Mouse (Mus musculus) forebrain, embryonic 11.5 days (tissue): ENCODE measurements around the gene Lpcat1. TPM values are rescaled to one million over a fixed set of nuclear protein-coding genes. Genes with fewer than 3 reads are reported as not detected.
A peak's percentile ranks its signal among the peaks of the same experiment; 100 is the strongest.

ENCODE experiments used
- ATAC-seq: fragments of 200-750 bp; cut with Nextera tagmentation; replicated peaks from 2 replicates; pipeline ENCODE4 v1.8.0; 2017; ENCODE audit warnings: moderate TSS enrichment; ENCODE audit not compliant: low FRiP score
- DNase-seq: peaks from one replicate; pipeline ENCODE4 v3.0.0-alpha.2; 2017; ENCODE audit warnings: low spot score
- H3K27ac ChIP-seq: fragments of 300-500 bp; sonication (generic); 2 replicates; pipeline ENCODE4 v1.5.1; 2014; ENCODE audit warnings: low read depth, low read length
- H3K27me3 ChIP-seq: fragments of 300-500 bp; sonication (generic); 2 replicates; pipeline ENCODE4 v1.6.1; 2014; ENCODE audit warnings: mild to moderate bottlenecking, low read length, mixed read lengths; ENCODE audit not compliant: control insufficient read depth, insufficient read depth
- H3K36me3 ChIP-seq: fragments of 300-500 bp; sonication (generic); 2 replicates; pipeline ENCODE4 v1.6.1; 2014; ENCODE audit warnings: mild to moderate bottlenecking, low read length, moderate library complexity, mixed read lengths; ENCODE audit not compliant: control insufficient read depth, insufficient read depth
- H3K4me1 ChIP-seq: fragments of 300-500 bp; sonication (generic); replicated peaks from 2 replicates; pipeline ENCODE4 v1.6.1; 2014; ENCODE audit warnings: low read length, mixed read lengths; ENCODE audit not compliant: control insufficient read depth, insufficient read depth
- H3K4me2 ChIP-seq: fragments of 300-500 bp; sonication (generic); 2 replicates; pipeline ENCODE4 v1.6.1; 2014; ENCODE audit warnings: low read depth, mild to moderate bottlenecking, low read length, moderate library complexity, mixed read lengths; ENCODE audit not compliant: severe bottlenecking
- H3K4me3 ChIP-seq: fragments of 300-500 bp; sonication (generic); 2 replicates; pipeline ENCODE4 v1.5.1; 2014; ENCODE audit warnings: low read depth, low read length
- H3K9ac ChIP-seq: fragments of 300-500 bp; sonication (generic); 2 replicates; pipeline ENCODE4 v1.6.1; 2014; ENCODE audit warnings: low read length
- H3K9me3 ChIP-seq: fragments of 300-500 bp; sonication (generic); 2 replicates; pipeline ENCODE4 v1.6.1; 2016; ENCODE audit warnings: low read length, mixed read lengths; ENCODE audit not compliant: control insufficient read depth
- WGBS: fragments of 180-500 bp; shearing (Covaris S2); extraction: QIAGEN DNeasy Blood & Tissue Kit; methylation state at CpG from one replicate; pipeline ENCODE4 v1.1.7; 2014; 5-methylcytosine and 5-hydroxymethylcytosine counted together
- polyA plus RNA-seq: library from polyadenylated mRNA; unstranded; fragments of >200 nt; fragmentation: Nextera tagmentation; extraction: Ambion mirVana; gene quantifications from 2 replicates; pipeline ENCODE4 v1.2.1, GENCODE M21; 2014

Lpcat1 gene
- 64.3 and 68.0 TPM in 2 replicates for polyA plus RNA-seq

DNA sequence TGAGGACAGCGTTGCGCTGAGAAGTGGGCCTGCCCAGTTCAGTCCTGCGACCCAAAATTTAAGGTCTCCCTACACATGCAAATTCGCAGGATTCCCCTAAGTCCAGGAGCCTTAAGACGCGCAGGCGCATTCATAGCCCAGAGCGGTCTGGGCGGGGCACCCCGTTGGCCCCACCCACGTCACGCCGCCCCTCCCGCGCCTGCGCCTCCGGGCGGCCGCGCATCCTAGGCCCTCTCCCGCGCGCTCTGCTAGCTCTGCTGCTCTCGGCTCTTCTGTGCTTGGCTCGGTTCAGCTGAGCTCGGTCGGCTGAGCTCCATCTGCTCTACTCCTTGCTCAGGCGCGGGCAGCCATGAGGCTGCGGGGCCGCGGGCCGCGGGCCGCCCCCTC lies at the start of gene Lpcat1:
Gene Lpcat1 (plus strand): TSS at position 164 of the 387 bp plus-strand sequence.
- Histone ChIP-seq H3K4me1 (peaks cover 3% of the 10 kb centered on the region), H3K4me2 (peak within 1 kb of the TSS; percentile 87), H3K36me3 (no peaks in the 10 kb centered on the region), H3K9ac (peak within 1 kb of the TSS; percentile 97), H3K27me3 (no peaks in the 10 kb centered on the region), H3K9me3 (no peaks in the 10 kb centered on the region), H3K27ac (peak within 1 kb of the TSS; percentile 95), H3K4me3 (peak within 1 kb of the TSS; percentile 89)
- WGBS, result under 1% methylated on average over 32 of the region's 35 CpGs
- peak; percentile 94 for DNase-seq
- ATAC-seq, result peak; percentile 96

DNA sequence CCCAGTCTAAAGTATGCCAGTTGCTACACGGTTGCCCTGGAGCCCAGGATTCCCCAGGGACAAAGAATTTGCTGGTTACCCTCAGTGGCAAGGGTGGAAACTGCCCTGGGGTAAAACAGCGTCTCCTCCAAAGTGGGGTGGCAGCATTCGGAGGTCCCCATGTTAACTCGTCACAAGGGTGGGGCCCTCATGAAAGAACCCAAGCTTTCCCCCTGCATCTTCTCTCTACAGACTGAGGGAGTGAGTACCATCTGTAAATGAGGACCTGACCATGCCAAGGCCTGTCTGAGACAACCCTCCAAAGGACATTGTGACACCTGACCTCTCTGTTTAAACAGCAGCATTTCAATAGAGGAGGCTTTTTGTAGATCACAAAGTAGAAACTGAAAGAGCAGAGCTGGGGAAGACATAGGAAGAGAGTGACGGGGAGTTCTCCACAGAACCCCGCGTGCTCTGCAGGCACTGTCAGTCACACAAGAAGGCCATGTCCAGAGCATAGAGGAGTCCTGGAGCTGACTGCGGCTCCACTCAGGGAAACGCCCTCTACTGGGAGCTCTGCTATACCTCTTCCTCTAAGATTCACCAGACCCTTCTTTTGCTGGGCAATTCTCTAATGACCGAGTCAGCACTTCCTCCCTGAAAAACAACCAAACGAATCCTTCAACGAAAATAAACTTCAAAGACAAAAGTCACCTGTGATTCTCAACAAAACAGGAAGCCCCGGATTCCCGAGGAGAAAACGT lies 49.3 kb upstream of the Lpcat1 start:
- Histone ChIP-seq H3K27me3 (no peaks in the 10 kb centered on the region), H3K4me2 (no peak overlapping the region), H3K36me3 (no peaks in the 10 kb centered on the region), H3K27ac (no peak overlapping the region), H3K9ac (no peak overlapping the region), H3K4me1 (no peaks in the 10 kb centered on the region), H3K4me3 (no peak overlapping the region), H3K9me3 (no peaks in the 10 kb centered on the region)
- WGBS, result 39% methylated on average over 15 of the region's 15 CpGs
- no peak; the same call in 1 of the 2 replicates for ATAC-seq
- no peak for DNase-seq

- Histone ChIP-seq H3K9me3 (no peaks in the 10 kb centered on the region), H3K27me3 (no peaks in the 10 kb centered on the region), H3K4me2 (no peak overlapping the region), H3K9ac (no peak overlapping the region), H3K36me3 (no peaks in the 10 kb centered on the region), H3K4me3 (no peak overlapping the region), H3K4me1 (no peaks in the 10 kb centered on the region), H3K27ac (no peak overlapping the region)
- 44% methylated on average over 12 of the region's 12 CpGs for WGBS
- no peak for DNase-seq
- ATAC-seq, result 0 out of 2 replicates have a peak, but pooled peaks have one; percentile 53
Observed at GRCm38 (mm10) chr13:73418297-73418696, 48.7 kb upstream of the Lpcat1 start.

DNA sequence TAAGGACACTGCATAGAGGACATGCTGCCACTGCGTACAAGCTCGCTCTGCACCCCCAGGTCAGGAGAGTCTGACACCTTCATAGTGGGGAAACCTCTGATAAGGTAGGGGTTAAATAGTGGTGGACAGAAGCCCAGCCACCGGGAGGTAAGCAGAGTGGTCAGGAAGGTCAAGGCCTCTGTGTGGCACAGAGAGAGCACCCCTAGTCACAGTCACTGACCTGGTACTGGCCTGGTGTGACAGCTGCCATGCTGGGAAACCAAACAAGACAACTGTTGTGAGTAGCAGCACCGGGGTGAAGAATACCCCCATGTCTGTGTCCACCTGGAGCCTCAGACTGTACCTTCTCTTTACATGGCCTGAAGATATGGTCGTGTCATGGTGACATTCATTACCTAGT lies 47.8 kb upstream of the Lpcat1 start:
- Histone ChIP-seq H3K4me3 (no peak overlapping the region), H3K36me3 (no peaks in the 10 kb centered on the region), H3K27ac (no peak overlapping the region), H3K4me1 (no peaks in the 10 kb centered on the region), H3K27me3 (no peaks in the 10 kb centered on the region), H3K9ac (no peak overlapping the region), H3K9me3 (no peaks in the 10 kb centered on the region), H3K4me2 (no peak overlapping the region)
- 77% methylated on average over 5 of the region's 5 CpGs for WGBS
- no peak for ATAC-seq
- no peak for DNase-seq

DNA sequence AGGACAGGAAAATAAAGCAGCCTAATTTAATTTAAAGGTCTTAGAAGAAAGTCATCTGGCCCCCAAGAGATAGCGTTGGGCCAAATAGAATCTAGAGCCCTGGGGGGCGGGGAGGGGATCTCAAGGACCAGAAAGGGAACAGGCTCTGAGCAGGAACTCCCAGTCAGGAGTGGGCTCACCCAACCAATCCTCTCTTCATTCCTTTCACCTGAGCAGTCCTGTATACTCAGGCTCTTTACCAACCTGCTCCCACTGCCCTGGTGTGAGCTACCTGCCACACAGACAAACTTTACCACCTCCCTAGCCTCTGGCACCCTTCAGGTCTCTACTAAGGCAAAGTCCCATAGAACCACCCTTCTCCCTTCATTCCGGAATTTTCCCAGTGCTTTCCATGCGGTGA lies 44.0 kb upstream of the Lpcat1 start:
- Histone ChIP-seq H3K9me3 (no peaks in the 10 kb centered on the region), H3K9ac (no peak overlapping the region), H3K36me3 (no peaks in the 10 kb centered on the region), H3K27ac (no peak overlapping the region), H3K27me3 (no peaks in the 10 kb centered on the region), H3K4me3 (no peak overlapping the region), H3K4me1 (no peaks in the 10 kb centered on the region), H3K4me2 (no peak overlapping the region)
- DNase-seq, result no peak
- WGBS, result 75% methylated on average over 4 of the region's 4 CpGs
- ATAC-seq, result no peak

DNA sequence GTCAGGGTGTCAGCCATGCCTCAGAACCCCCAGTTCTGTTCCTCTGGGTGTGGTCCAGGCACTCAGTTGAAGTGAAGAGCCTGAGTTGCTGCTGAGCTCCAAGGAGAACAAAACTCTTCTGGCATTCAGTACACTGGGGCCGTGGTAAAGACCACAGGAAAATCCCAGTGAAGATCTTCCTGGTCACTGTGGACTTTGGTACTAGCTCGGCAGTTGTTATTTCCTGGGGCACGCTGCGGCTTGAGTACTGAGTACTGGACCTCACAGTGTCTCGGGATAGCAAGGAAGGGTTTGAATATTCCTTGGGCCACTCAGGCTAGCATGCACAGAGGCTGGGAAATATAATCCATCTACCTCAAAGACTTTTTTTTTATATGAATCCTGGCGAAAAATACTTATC lies 42.0 kb upstream of the Lpcat1 start:
- DNase-seq (no peak), ATAC-seq (no peak)
- Histone ChIP-seq H3K9me3 (no peaks in the 10 kb centered on the region), H3K27ac (no peak overlapping the region), H3K4me3 (no peak overlapping the region), H3K4me1 (no peaks in the 10 kb centered on the region), H3K9ac (no peak overlapping the region), H3K36me3 (no peaks in the 10 kb centered on the region), H3K27me3 (no peaks in the 10 kb centered on the region), H3K4me2 (no peak overlapping the region)
- 77% methylated on average over 6 of the region's 6 CpGs for WGBS

GRCm38 (mm10) chr13:73425839-73426490 lies 41.0 kb upstream of the Lpcat1 start:
- no peak overlapping the region for H3K9ac ChIP-seq
- H3K4me1 ChIP-seq, result no peaks in the 10 kb centered on the region
- peak; percentile 77 for DNase-seq
- H3K27me3 ChIP-seq, result no peaks in the 10 kb centered on the region
- H3K4me3 ChIP-seq, result no peak overlapping the region
- no peak overlapping the region for H3K27ac ChIP-seq
- H3K36me3 ChIP-seq, result no peaks in the 10 kb centered on the region
- H3K9me3 ChIP-seq, result no peaks in the 10 kb centered on the region
- 0 out of 2 replicates have a peak, but pooled peaks have one; percentile 39 for ATAC-seq
- H3K4me2 ChIP-seq, result peak overlapping the region; percentile 8; the same call in 1 of the 2 replicates
- 11% methylated on average over 11 of the region's 11 CpGs for WGBS

- Histone ChIP-seq H3K36me3 (no peaks in the 10 kb centered on the region), H3K4me3 (no peak overlapping the region), H3K27me3 (no peaks in the 10 kb centered on the region), H3K27ac (no peak overlapping the region), H3K9me3 (no peaks in the 10 kb centered on the region), H3K9ac (no peak overlapping the region), H3K4me2 (no peak overlapping the region), H3K4me1 (no peaks in the 10 kb centered on the region)
- no peak for DNase-seq
- ATAC-seq, result no peak
- WGBS, result 76% methylated on average over 4 of the region's 4 CpGs
Observed at GRCm38 (mm10) chr13:73426587-73426986, 40.4 kb upstream of the Lpcat1 start.
